Comparison of ENCODE assay signal across 11 mouse cellular contexts in the genomic region with DNA sequence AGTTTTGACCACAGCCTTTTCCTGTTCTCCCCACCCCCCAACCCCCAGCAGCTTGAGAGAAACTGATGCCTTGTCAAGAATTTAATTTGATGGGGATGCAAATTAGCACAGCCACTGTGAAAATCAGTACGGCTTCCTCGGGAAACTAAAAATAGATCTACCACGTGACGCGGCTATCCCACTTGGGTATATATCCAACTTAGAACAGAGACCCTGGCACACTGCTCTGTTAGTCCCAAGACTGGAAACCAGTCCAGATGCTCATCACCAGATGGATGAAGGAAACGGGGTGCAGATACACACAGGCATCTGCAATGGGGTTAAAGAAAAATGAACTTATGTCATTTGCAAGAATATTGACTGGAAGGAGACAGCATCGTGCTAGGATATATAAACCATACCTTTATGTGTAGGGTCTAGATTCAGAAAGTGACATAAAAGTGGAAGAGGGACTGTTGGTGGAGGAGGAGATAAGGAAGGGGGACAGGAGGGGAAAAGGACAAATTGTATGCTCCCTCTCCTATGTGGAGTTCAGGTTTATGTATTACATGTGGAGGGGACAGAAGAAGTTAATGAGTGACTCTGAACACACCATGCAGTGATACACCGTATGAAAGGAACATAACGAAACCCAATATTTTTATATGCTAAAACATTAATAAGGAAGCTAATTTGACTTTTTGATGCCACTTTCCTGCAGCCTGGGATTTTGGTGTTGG. TPM values are rescaled to one million over a fixed set of nuclear protein-coding genes. Genes with fewer than 3 reads are reported as not detected.
DNase-seq lines count a peak whose midpoint lies in the region; ATAC-seq and TF ChIP-seq lines count a peak whose summit lies in the region.
"Had no signal": no experiment of that assay in that cellular context is flagged by ENCODE, and none has a peak within 500 bp of the region (broad histone marks: within the 10 kb centered on the region; RNA-seq: fewer than 3 reads in every experiment).

No protein-coding gene starts in this region.

- ATAC-seq in heart, embryonic 12.5 days (ENCODE audit: insufficient number of reproducible peaks, low FRiP score), result no peak
- ATAC-seq in lung, embryonic 16.5 days (ENCODE audit: low read depth), result 0 out of 2 replicates have a peak, but pooled peaks have one; percentile 48
- peak; percentile 40; the same call in 1 of the 2 replicates for ATAC-seq in liver, embryonic 11.5 days (replicated peaks; ENCODE audit: low FRiP score)

- H3K9me3 ChIP-seq in heart, embryonic 12.5 days (replicated peaks), result no peaks in the 10 kb centered on the region
- no peaks in the 10 kb centered on the region for H3K9me3 ChIP-seq in lung, embryonic 16.5 days (ENCODE audit: control insufficient read depth, low read length)
- H3K9me3 ChIP-seq in liver, embryonic 11.5 days (ENCODE audit: control insufficient read depth, low read length), result no peaks in the 10 kb centered on the region
- H3K9me3 ChIP-seq: embryonic facial prominence, embryonic 10.5 days had no signal

- no peak overlapping the region for H3K4me3 ChIP-seq in heart, embryonic 12.5 days
- H3K4me3 ChIP-seq in lung, embryonic 16.5 days (ENCODE audit: low read length), result no peak overlapping the region
- no peak overlapping the region for H3K4me3 ChIP-seq in liver, embryonic 11.5 days (ENCODE audit: low read depth, low read length)
- no peak overlapping the region for H3K4me3 ChIP-seq in thymus, adult 2 months (ENCODE audit: control insufficient read depth, insufficient read depth, low read length)
- H3K4me3 ChIP-seq: embryonic facial prominence, embryonic 10.5 days had no signal

- no peaks in the 10 kb centered on the region for H3K27me3 ChIP-seq in heart, embryonic 12.5 days (replicated peaks)
- no peaks in the 10 kb centered on the region for H3K27me3 ChIP-seq in lung, embryonic 16.5 days (ENCODE audit: control insufficient read depth, insufficient read depth, low read depth, low read length)
- H3K27me3 ChIP-seq in liver, embryonic 11.5 days (replicated peaks; ENCODE audit: control insufficient read depth, insufficient read depth, low read length), result no peaks in the 10 kb centered on the region
- H3K27me3 ChIP-seq in thymus, adult 2 months (ENCODE audit: control insufficient read depth, insufficient read depth, low read length), result no peaks in the 10 kb centered on the region

- WGBS in heart, embryonic 12.5 days, result 58% methylated on average over 9 of the region's 9 CpGs
- WGBS in lung, embryonic 16.5 days, result 61% methylated on average over 9 of the region's 9 CpGs
- WGBS in liver, embryonic 11.5 days, result 65% methylated on average over 9 of the region's 9 CpGs
- WGBS in thymus, adult 2 months, result 47% methylated on average over 9 of the region's 9 CpGs

- no peak for TF ChIP-seq POLR2A in thymus, adult 2 months (IDR thresholded peaks at IDR 0.05; ENCODE audit: control insufficient read depth, extremely low read depth, insufficient read depth, low read length, poor library complexity)

- peak overlapping the region; percentile 57 for H3K4me2 ChIP-seq in heart, embryonic 12.5 days
- H3K4me2 ChIP-seq in lung, embryonic 16.5 days (ENCODE audit: low read depth, low read length), result peak overlapping the region; percentile 9; the same call in 1 of the 2 replicates
- peak overlapping the region; percentile 27; the same call in 1 of the 2 replicates for H3K4me2 ChIP-seq in liver, embryonic 11.5 days

- peaks cover 31% of the 10 kb centered on the region for H3K4me1 ChIP-seq in heart, embryonic 12.5 days (replicated peaks)
- H3K4me1 ChIP-seq in lung, embryonic 16.5 days (replicated peaks; ENCODE audit: control insufficient read depth, insufficient read depth, low read length), result peaks cover 12% of the 10 kb centered on the region; the same call in 1 of the 2 replicates
- H3K4me1 ChIP-seq in liver, embryonic 11.5 days (replicated peaks; ENCODE audit: control insufficient read depth, insufficient read depth, low read length), result no peaks in the 10 kb centered on the region; the same call in 1 of the 2 replicates
- no peaks in the 10 kb centered on the region for H3K4me1 ChIP-seq in thymus, adult 2 months (replicated peaks; ENCODE audit: control insufficient read depth, insufficient read depth, low read length)

- no peak for TF ChIP-seq CTCF in thymus, adult 2 months (IDR thresholded peaks at IDR 0.05; ENCODE audit: borderline replicate concordance, control insufficient read depth, extremely low read depth, insufficient read depth, low read length, poor library complexity)

- no peak for DNase-seq in heart, adult 8-10 months (ENCODE audit: low spot score)
- DNase-seq in lung, postnatal 14 days, result no peak
- DNase-seq in liver, embryonic 11.5 days (ENCODE audit: low spot score), result no peak
- DNase-seq in thymus, adult 2 months, result no peak
- DNase-seq in urinary bladder, postnatal 36 days (ENCODE audit: low spot score in 2 of 2), result no peak
- DNase-seq: cerebellum, adult 8-10 months; gastrocnemius, postnatal 36 days; thymus, postnatal 4 days had no signal

- no peaks in the 10 kb centered on the region for H3K36me3 ChIP-seq in heart, embryonic 12.5 days
- H3K36me3 ChIP-seq in lung, embryonic 16.5 days (ENCODE audit: control insufficient read depth, insufficient read depth, low read length), result no peaks in the 10 kb centered on the region
- no peaks in the 10 kb centered on the region for H3K36me3 ChIP-seq in liver, embryonic 11.5 days (ENCODE audit: control insufficient read depth, insufficient read depth, low read length)
- H3K36me3 ChIP-seq in thymus, adult 2 months (ENCODE audit: control insufficient read depth, insufficient read depth, low read length), result no peaks in the 10 kb centered on the region
- H3K36me3 ChIP-seq: embryonic facial prominence, embryonic 10.5 days had no signal

- peak overlapping the region; percentile 51 for H3K27ac ChIP-seq in heart, embryonic 12.5 days (ENCODE audit: poor library complexity, severe bottlenecking)
- H3K27ac ChIP-seq in lung, embryonic 16.5 days (ENCODE audit: low read length), result peak overlapping the region; percentile 12; the same call in 1 of the 2 replicates
- peak overlapping the region; percentile 34; the same call in 1 of the 2 replicates for H3K27ac ChIP-seq in liver, embryonic 11.5 days (ENCODE audit: low read depth, low read length)
- H3K27ac ChIP-seq in thymus, adult 2 months (ENCODE audit: control insufficient read depth, insufficient read depth, low read length), result no peak overlapping the region
- H3K27ac ChIP-seq: embryonic facial prominence, embryonic 10.5 days had no signal

- H3K9ac ChIP-seq in heart, embryonic 12.5 days, result peak overlapping the region; percentile 28; the same call in 1 of the 2 replicates
- no peak overlapping the region for H3K9ac ChIP-seq in lung, embryonic 16.5 days (ENCODE audit: low read length)
- no peak overlapping the region for H3K9ac ChIP-seq in liver, embryonic 11.5 days (ENCODE audit: low read depth, low read length)

RNA-seq across cellular contexts. Expression of gene Fam20a, which starts 16.6 kb away (rescaled TPM):
- polyA plus RNA-seq in heart, embryonic 12.5 days (2016; fragmentation: Nextera tagmentation; extraction: Ambion mirVana), result 1.2 and 1.4 TPM in 2 replicates
- 1 to 10 TPM; 5.4 to 7.7 (median 5.9) TPM for total RNA-seq in heart, adult 8-10 months (2022)
- polyA plus RNA-seq in lung, embryonic 16.5 days (2015; fragmentation: Nextera tagmentation; extraction: Ambion mirVana), result 3.3 and 3.4 TPM in 2 replicates
- 7.8 and 8.7 TPM in 2 replicates for polyA plus RNA-seq in liver, embryonic 11.5 days (2014; fragmentation: Nextera tagmentation; extraction: Ambion mirVana)
- 2.8 and 3.2 TPM in 2 replicates for polyA plus RNA-seq in thymus, adult 2 months (2012; rRNA removed)

RNA-seq across cellular contexts. Expression of gene Prkar1a, which starts 56.3 kb away (rescaled TPM):
- 507 and 511 TPM in 2 replicates for polyA plus RNA-seq in heart, embryonic 12.5 days (2016; fragmentation: Nextera tagmentation; extraction: Ambion mirVana)
- 100 to 1,000 TPM; 347 to 373 (median 363) TPM for total RNA-seq in heart, adult 8-10 months (2022)
- 393 and 407 TPM in 2 replicates for polyA plus RNA-seq in lung, embryonic 16.5 days (2015; fragmentation: Nextera tagmentation; extraction: Ambion mirVana)
- 261 and 285 TPM in 2 replicates for polyA plus RNA-seq in liver, embryonic 11.5 days (2014; fragmentation: Nextera tagmentation; extraction: Ambion mirVana)
- polyA plus RNA-seq in thymus, adult 2 months (2012; rRNA removed), result 145 and 150 TPM in 2 replicates
